Mouse (Mus musculus) small intestine, adult 2 months (tissue): Measurements from ENCODE around the gene Sema4d. TPM values are rescaled to one million over a fixed set of nuclear protein-coding genes. Genes with fewer than 3 reads are reported as not detected.
A peak's percentile ranks its signal among the peaks of the same experiment; 100 is the strongest.

ENCODE experiments used
- H3K27ac ChIP-seq: fragments of 200-500 bp; 2 replicates; pipeline ENCODE4 v1.5.1; 2012; ENCODE audit warnings: low read depth, low read length, control low read depth, inconsistent platforms; ENCODE audit not compliant: insufficient read depth
- H3K27me3 ChIP-seq: fragments of 200-500 bp; 2 replicates; pipeline ENCODE4 v1.6.1; 2012; ENCODE audit warnings: mild to moderate bottlenecking, moderate library complexity, low read length, inconsistent platforms; ENCODE audit not compliant: control insufficient read depth, insufficient read depth
- H3K36me3 ChIP-seq: fragments of 200-500 bp; 2 replicates; pipeline ENCODE4 v1.6.1; 2012; ENCODE audit warnings: mild to moderate bottlenecking, low read length, control low read depth, inconsistent platforms; ENCODE audit not compliant: control insufficient read depth, insufficient read depth
- H3K4me1 ChIP-seq: fragments of 200-500 bp; 2 replicates; pipeline ENCODE4 v1.6.1; 2012; ENCODE audit warnings: low read length, inconsistent platforms, mixed read lengths; ENCODE audit not compliant: control insufficient read depth, insufficient read depth, insufficient read length
- H3K4me3 ChIP-seq: fragments of 200-500 bp; 2 replicates; pipeline ENCODE4 v1.5.1; 2012; ENCODE audit warnings: low read depth, mild to moderate bottlenecking, control low read depth, inconsistent platforms, low read length, moderate library complexity
- CTCF ChIP-seq: fragments of 200-500 bp; IDR thresholded peaks from 2 replicates; pipeline ENCODE4 v1.5.1; 2012; ENCODE audit warnings: low read depth, mild to moderate bottlenecking, control low read depth, inconsistent platforms, low read length, moderate library complexity, mixed read lengths; ENCODE audit not compliant: insufficient replicate concordance, insufficient read length; ENCODE audit errors: extremely low read depth
- POLR2A ChIP-seq: fragments of 200-500 bp; IDR thresholded peaks from 2 replicates; pipeline ENCODE4 v1.6.1; 2012; ENCODE audit warnings: low read depth, mild to moderate bottlenecking, control low read depth, inconsistent platforms, low read length, moderate library complexity
- WGBS: fragments of 180-500 bp; shearing (Covaris S2); methylation state at CpG from one replicate; pipeline ENCODE4 v1.1.7; 2018; 5-methylcytosine and 5-hydroxymethylcytosine counted together
- polyA plus RNA-seq: library from polyadenylated mRNA; depleted of rRNA; stranded (reverse); fragments of >200 nt; gene quantifications from 2 replicates; pipeline ENCODE4 v1.2.3, GENCODE M21; 2012; rRNA removed

Gene Sema4d
- polyA plus RNA-seq, result 10.8 and 15.1 TPM in 2 replicates

GRCm38 (mm10) chr13:51793425-51793891 lies at the start of gene Sema4d:
TSS of gene Sema4d (minus strand) at chr13:51793747.
- Histone ChIP-seq H3K4me3 (peak within 1 kb of the TSS; percentile 92), H3K4me1 (peaks cover 18% of the 10 kb centered on the region), H3K27me3 (no peaks in the 10 kb centered on the region), H3K36me3 (no peaks in the 10 kb centered on the region), H3K27ac (peak within 1 kb of the TSS; percentile 35)
- under 1% methylated on average over 47 of the region's 52 CpGs for WGBS
- TF ChIP-seq CTCF (no peak), POLR2A (no peak)

- Histone ChIP-seq H3K4me3 (no peak overlapping the region), H3K27me3 (no peaks in the 10 kb centered on the region), H3K4me1 (peaks cover 6% of the 10 kb centered on the region; the same call in 1 of the 2 replicates), H3K36me3 (0 out of 2 replicates have a peak, but pooled peaks cover 3% of the 10 kb centered on the region), H3K27ac (no peak overlapping the region)
- WGBS, result 84% methylated on average over 4 of the region's 4 CpGs
- no peak for TF ChIP-seq POLR2A
- TF ChIP-seq CTCF, result no peak
Measured at GRCm38 (mm10) chr13:51843298-51843697, 49.8 kb upstream of the Sema4d start.

GRCm38 (mm10) chr13:51842773-51843172 lies 49.2 kb upstream of the Sema4d start:
- no peaks in the 10 kb centered on the region for H3K27me3 ChIP-seq
- no peak overlapping the region; the same call in 1 of the 2 replicates for H3K4me3 ChIP-seq
- TF ChIP-seq POLR2A (no peak), CTCF (no peak)
- 29% methylated on average over 12 of the region's 12 CpGs for WGBS
- no peaks in the 10 kb centered on the region for H3K36me3 ChIP-seq
- no peak overlapping the region for H3K27ac ChIP-seq
- H3K4me1 ChIP-seq, result peaks cover 6% of the 10 kb centered on the region; the same call in 1 of the 2 replicates

GRCm38 (mm10) chr13:51842191-51842590 lies 48.6 kb upstream of the Sema4d start:
- Histone ChIP-seq H3K27ac (no peak overlapping the region), H3K4me3 (no peak overlapping the region), H3K27me3 (no peaks in the 10 kb centered on the region), H3K4me1 (peaks cover 6% of the 10 kb centered on the region; the same call in 1 of the 2 replicates), H3K36me3 (no peaks in the 10 kb centered on the region)
- no peak for TF ChIP-seq POLR2A
- no peak for TF ChIP-seq CTCF
- WGBS, result 30% methylated on average over 5 of the region's 5 CpGs

- H3K4me3 ChIP-seq, result no peak overlapping the region
- H3K4me1 ChIP-seq, result peaks cover 6% of the 10 kb centered on the region; the same call in 1 of the 2 replicates
- WGBS, result 77% methylated on average over 12 of the region's 12 CpGs
- no peak for TF ChIP-seq CTCF
- TF ChIP-seq POLR2A, result no peak
- no peak overlapping the region for H3K27ac ChIP-seq
- H3K27me3 ChIP-seq, result no peaks in the 10 kb centered on the region
- H3K36me3 ChIP-seq, result no peaks in the 10 kb centered on the region
Measured at GRCm38 (mm10) chr13:51841541-51842115, 48.1 kb upstream of the Sema4d start.

GRCm38 (mm10) chr13:51840702-51841101 lies 47.2 kb upstream of the Sema4d start:
- WGBS, result 77% methylated on average over 6 of the region's 6 CpGs
- Histone ChIP-seq H3K27ac (no peak overlapping the region), H3K36me3 (no peaks in the 10 kb centered on the region), H3K4me3 (no peak overlapping the region), H3K4me1 (peaks cover 6% of the 10 kb centered on the region; the same call in 1 of the 2 replicates), H3K27me3 (no peaks in the 10 kb centered on the region)
- no peak for TF ChIP-seq POLR2A
- no peak for TF ChIP-seq CTCF

- Histone ChIP-seq H3K4me1 (peaks cover 2% of the 10 kb centered on the region; the same call in 1 of the 2 replicates), H3K27me3 (no peaks in the 10 kb centered on the region), H3K4me3 (no peak overlapping the region), H3K36me3 (no peaks in the 10 kb centered on the region), H3K27ac (no peak overlapping the region)
- TF ChIP-seq CTCF (peak; percentile 58; the same call in 1 of the 2 replicates), POLR2A (no peak)
- WGBS, result 13% methylated on average over 8 of the region's 8 CpGs
Measured at GRCm38 (mm10) chr13:51839250-51840026, 45.9 kb upstream of the Sema4d start.
